Mouse (Mus musculus) cerebellum, postnatal 4 days (tissue): ENCODE data around the gene Tubg2.

Source experiments
- DNase-seq, 2 experiments: peaks; one replicate each; pipeline ENCODE4 v3.0.0; 2022; ENCODE audit warnings: low spot score in 2 of 2, mixed read lengths in 1 of 2

Gene Tubg2

GRCm38 (mm10) chr11:101193076-101193475 is 37.4 kb downstream of the Tubg2 start:
- no peak for DNase-seq

- DNase-seq = no peak
These were observed 38.4 kb downstream of the Tubg2 start for GRCm38 (mm10) chr11:101194137-101194536.

- DNase-seq = no peak
These were observed 38.9 kb downstream of the Tubg2 start for GRCm38 (mm10) chr11:101194643-101195042.

GRCm38 (mm10) chr11:101195101-101195500 is 39.4 kb downstream of the Tubg2 start:
- no peak for DNase-seq

GRCm38 (mm10) chr11:101195571-101195970 is 39.9 kb downstream of the Tubg2 start:
- no peak for DNase-seq

GRCm38 (mm10) chr11:101196175-101196574 is 40.5 kb downstream of the Tubg2 start:
- no peak for DNase-seq

- DNase-seq = no peak
These were observed 43.8 kb downstream of the Tubg2 start for GRCm38 (mm10) chr11:101199555-101199954.

GRCm38 (mm10) chr11:101200986-101201385 is 45.3 kb downstream of the Tubg2 start:
- peak in 1 of 2 experiments; percentile 57 for DNase-seq
